Mouse (Mus musculus) megakaryocyte, embryonic 14.5 days (primary cell): ENCODE measurements at regions not wholly inside any gene's neighbourhood (a gene's known extent, or its start where the extent isn't known, plus 50 kb on each side); places are given as distances from the start of the nearest gene placed in this dataset.

Experiments used
- FLI1 ChIP-seq: IDR thresholded peaks from 2 replicates; pipeline ENCODE4 v1.6.1; 2012; ENCODE audit warnings: low read length, inconsistent platforms, mixed read lengths
- GATA1 ChIP-seq: IDR thresholded peaks from 3 replicates; pipeline ENCODE4 v1.6.1; 2012; ENCODE audit warnings: mixed read lengths, low read length, inconsistent platforms, borderline replicate concordance

DNA sequence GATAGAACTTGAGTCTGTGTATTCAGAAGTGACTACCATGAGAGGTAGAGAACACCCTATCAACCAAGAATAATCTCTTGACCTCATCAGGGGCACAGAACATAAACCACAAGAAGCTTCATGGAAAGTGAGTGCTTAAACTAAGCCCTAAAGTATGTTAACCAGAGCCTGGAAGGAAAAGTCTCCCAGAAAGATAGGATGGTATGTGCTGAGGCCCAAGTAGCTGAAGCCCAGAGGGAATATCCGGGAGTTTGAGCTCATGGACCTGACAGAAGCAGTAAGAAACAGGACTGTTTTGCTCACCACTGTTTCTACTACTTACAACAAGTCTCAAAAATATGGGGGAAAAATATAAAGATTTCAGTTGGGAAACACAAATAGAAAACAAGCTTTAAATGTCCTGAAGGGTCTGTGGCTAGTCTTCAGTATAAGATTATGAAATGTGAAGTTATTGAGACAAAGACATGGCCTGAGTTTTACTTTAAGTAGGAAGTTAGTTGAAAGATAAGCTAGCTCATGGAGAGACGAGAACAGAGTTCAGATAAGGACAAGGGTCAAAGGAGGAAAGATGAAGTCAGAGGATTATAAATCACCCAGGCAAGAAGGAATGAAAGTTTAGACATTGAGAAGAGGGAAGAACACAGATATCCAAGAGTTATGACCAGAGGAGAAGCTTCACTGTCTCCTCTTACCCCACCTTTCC is 315.8 kb upstream of the Tbl1xr1 start:
- no peak for TF ChIP-seq GATA1
- no peak for TF ChIP-seq FLI1
